ENCODE assay signal across 19 mouse cellular contexts in genomic region chr13:99583841-99584240, GRCm38 (mm10).
DNase-seq lines count a peak whose midpoint lies in the region; ATAC-seq and TF ChIP-seq lines count a peak whose summit lies in the region.
"Had no signal": no experiment of that assay in that cellular context is flagged by ENCODE, and none has a peak within 500 bp of the region (broad histone marks: within the 10 kb centered on the region; RNA-seq: fewer than 3 reads in every experiment).

No protein-coding gene starts in this region.

- no peak for TF ChIP-seq POLR2A in brain, embryonic 14.5 days (IDR thresholded peaks at IDR 0.05; ENCODE audit: borderline replicate concordance, extremely low read depth, insufficient read depth, insufficient read length, poor library complexity, severe bottlenecking)

- DNase-seq in frontal cortex, postnatal 14 days (ENCODE audit: low spot score in 2 of 2), result no peak
- peak; percentile 9 to 51 for DNase-seq in left cerebral cortex, postnatal 25 days (ENCODE audit: low spot score in 2 of 2)
- no peak for DNase-seq in left cerebral cortex, adult 2 months (ENCODE audit: extremely low spot score in 1 of 2, low spot score in 2 of 2)
- peak; percentile 60 for DNase-seq in A20 (ENCODE audit: low read depth, low spot score)
- peak; percentile 40 for DNase-seq in brain, embryonic 14.5 days (ENCODE audit: low read depth)
- DNase-seq in ovary, postnatal 14 days (ENCODE audit: low spot score), result no peak
- DNase-seq: adrenal gland, adult 2 months; adrenal gland, postnatal 36 days; cerebellum, adult 11-12 months; cerebellum, adult 9-10 months; cerebellum, postnatal 36 days; gastrocnemius, postnatal 10 days; heart, adult 18-20 months; heart, postnatal 14 days had no signal

- no peak overlapping the region for H3K4me3 ChIP-seq in left cerebral cortex, adult 2 months
- H3K4me3 ChIP-seq: embryonic facial prominence, embryonic 13.5 days; forebrain, embryonic 13.5 days; heart, embryonic 15.5 days had no signal

- TF ChIP-seq CTCF in left cerebral cortex, adult 2 months (IDR thresholded peaks at IDR 0.05), result no peak
- no peak for TF ChIP-seq CTCF in brain, embryonic 14.5 days (IDR thresholded peaks at IDR 0.05; ENCODE audit: borderline replicate concordance, extremely low read depth, insufficient read depth, insufficient read length)

- no peak overlapping the region for H3K27ac ChIP-seq in left cerebral cortex, adult 2 months
- H3K27ac ChIP-seq: embryonic facial prominence, embryonic 13.5 days; forebrain, embryonic 13.5 days; heart, embryonic 15.5 days; hindbrain, postnatal 0 days had no signal

- peak; percentile 84 for ATAC-seq in frontal cortex, adult (ENCODE audit: low TSS enrichment)
- ATAC-seq: forebrain, embryonic 13.5 days; hindbrain, postnatal 0 days had no signal

- intact Hi-C loops in left cerebral cortex, postnatal 25 days (cut with DNase I), result no loop called here
- intact Hi-C loops in left cerebral cortex, adult 2 months (cut with DNase I), result no loop called here

Comparison
In these comparisons a context has a peak if more than half of its experiments do, and no peak if none do; other contexts are left out.
1. DNase-seq: peak in left cerebral cortex, postnatal 25 days (2 of 2), A20 (single experiment) and brain, embryonic 14.5 days (single experiment); none in frontal cortex, postnatal 14 days (0 of 2), left cerebral cortex, adult 2 months (0 of 2) and ovary, postnatal 14 days (single experiment).